Mouse (Mus musculus): ENCODE measurements around the gene Tent4a.
A peak's percentile ranks its signal among the peaks of the same experiment; 100 is the strongest.

Tent4a gene

DNA sequence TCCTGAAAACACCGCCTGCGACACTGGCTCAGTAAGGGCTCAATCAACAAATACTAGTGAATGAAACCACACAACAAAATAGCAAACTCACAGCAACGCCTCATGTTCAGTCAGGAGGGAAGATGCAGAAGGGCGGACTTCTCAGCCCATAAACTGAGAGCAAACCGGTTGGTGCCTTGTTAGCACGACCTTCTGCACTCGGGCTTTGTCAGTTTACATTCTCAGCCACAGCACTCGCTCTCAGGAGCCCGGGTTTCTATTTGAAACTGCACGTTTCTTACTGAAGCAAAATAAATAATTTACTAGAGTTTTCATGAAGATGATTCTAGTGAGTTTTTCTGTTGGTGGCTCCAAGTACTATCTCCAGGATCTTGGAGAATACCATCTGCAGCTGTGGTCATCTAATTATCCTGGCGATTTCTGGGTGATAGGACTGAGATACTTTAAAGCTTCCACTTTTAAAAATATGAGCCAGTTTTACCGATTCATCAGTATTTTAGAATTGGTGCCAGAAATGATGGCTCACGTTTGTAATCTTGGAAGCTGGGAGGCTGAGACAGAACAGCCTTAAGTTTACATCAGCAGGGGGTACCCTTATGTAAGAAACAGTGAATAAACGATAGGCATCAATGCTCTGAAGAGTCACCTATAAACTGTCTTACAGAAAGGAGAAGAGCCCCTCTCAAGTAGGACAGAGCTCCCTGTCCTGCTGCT is 10.8 kb downstream of the Tent4a start:
- no peak for DNase-seq (ENCODE audit: low spot score in 2 of 2)

DNA sequence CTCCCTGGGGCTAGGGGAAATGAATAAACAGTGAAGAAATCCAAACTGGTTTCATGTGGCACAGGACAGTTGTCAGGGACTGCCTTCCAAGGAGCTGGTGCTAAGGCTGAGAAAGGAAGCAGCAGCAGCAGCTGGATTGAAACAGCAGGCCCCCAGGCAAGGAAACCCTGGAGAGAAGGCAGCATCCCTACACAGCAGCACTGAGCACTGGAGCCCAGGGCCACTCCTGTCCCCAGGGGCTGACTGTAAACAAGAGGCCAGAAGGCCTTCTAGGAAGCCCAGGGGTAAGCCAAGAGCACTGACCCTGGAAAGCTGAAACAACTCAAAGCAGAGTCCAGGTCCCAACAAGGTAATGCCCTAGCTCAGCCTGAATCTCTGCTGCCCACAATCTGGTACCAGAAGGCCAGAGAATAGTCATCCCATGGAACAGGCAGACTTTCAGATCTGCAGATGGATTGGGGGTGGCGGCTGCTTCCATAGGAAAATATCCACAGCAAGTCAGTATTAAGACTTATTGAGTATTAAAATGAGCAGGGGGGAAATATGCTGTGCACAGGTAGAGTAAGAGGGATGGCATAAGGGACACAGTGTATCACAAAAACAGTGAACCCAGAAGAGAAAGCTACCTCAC is 12.1 kb downstream of the Tent4a start:
- DNase-seq (ENCODE audit: low spot score in 2 of 2), result no peak

DNA sequence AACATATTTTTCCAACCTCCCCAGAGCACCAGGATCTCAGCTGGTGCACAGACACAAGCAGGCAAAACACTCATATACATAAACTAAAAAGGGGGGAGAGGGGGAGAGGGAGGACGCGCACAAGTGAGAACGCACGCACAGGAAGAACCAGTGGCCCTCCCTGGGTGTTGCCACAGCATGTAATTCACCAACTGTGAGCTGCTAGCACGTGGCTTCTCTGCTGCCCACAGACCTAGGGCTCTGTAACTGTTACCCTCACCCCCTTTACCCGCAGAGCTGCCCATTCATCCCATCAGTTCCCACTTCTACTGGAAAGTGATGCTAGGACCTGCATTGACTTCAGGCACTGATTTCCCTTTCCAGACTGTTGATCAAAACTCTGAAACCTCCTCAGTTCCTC is 15.3 kb downstream of the Tent4a start:
- no peak for DNase-seq (ENCODE audit: low spot score in 2 of 2)

DNA sequence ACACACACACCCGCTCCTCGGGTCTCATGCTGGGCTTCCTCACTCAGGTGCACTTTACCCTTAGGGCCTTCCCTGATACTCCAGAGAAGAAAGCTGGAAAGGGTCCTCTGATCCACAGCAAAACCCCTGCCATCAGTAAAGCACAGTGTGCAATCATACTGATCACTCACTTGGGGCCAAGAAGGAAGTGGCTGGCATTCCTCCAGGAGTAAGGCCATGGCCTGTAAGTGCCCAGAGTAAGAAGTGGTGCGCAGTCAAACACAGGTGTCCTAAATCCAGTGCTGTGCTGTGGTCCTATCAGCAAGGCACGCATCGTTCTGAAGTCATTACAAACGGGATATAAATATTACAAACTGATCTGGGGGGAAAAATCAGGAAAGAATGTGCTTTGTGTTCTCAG is 17.0 kb downstream of the Tent4a start:
- DNase-seq (ENCODE audit: low spot score in 2 of 2), result no peak

DNA sequence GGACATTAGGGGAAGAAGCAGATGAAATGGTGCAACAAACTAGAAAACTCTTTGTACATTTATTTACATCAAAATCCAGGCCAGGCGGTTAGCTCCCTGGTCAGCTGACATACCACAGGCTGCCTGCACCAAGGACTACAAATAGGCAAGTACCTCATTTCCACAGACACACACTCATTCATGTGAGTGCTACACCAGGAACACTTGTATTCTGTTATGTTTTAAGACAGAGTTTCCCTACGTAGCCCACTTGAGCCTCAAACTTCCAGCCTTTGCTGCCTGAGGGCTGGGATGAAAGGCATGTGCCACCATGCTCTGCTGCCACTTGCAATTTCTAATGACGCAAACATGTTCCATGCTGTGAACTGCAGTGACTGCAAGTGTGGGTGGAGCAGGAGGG is 19.3 kb downstream of the Tent4a start:
- no peak for DNase-seq (ENCODE audit: low spot score in 2 of 2)

DNA sequence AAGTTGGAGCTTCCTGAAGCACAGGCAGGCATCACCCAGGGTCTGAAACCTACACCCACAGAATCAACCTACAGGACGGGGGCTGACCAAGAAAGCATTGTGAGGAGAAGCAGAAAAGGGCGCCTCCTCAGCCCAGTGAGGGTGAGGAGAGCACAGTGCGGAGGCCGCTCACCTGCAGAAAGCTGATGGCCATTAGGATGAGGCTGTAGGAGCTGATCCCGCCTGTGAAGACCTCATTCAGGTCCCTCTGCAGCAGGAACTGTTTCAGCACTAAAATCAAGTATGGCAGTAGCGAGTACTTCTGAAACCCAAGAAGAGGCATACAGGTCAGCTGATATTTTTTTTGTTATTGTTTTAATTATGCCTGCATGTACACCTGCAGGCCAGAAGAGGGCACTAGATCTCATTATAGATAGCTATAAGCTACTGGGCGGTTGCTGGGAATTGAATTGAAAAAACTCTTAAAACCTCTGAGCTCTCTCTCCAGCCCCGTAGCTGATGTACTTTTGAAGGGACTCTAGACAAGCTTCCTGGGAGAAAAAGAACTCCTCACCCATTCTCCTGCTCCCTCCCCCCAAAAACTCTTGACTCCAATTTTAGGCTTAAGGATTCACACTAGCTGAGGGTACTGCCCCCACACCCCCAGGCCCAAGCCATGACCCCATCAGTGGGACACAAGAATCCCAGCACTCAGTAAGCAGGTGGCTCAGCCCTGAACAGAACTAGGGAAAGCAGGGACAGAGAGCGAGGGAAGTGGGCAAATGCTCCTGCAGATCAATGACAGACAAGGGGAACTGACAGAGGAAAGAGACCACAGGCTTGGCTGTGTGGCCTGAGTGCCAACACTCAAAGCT is 24.8 kb downstream of the Tent4a start:
- DNase-seq (ENCODE audit: low spot score in 2 of 2), result no peak

DNA sequence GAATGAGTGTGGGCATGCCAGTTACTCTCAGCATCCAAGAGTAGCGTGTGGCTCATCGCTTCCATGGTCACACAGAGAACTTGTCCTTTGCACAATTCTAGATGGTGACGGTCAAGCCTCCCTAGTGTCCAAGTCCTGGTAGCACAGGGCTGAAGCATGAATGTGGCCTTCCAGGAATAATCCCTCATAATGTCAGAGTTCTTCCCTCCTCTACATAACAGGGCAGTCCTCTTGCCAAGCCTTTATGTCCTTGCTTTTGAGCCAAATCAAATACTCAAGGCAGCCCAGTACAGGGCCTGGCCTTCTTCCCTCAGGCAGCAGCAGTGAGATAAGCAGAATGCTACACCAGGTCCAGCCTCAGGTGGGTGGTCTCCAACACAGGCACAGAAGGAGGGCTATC is 26.8 kb downstream of the Tent4a start:
- DNase-seq (ENCODE audit: low spot score in 2 of 2), result no peak

DNA sequence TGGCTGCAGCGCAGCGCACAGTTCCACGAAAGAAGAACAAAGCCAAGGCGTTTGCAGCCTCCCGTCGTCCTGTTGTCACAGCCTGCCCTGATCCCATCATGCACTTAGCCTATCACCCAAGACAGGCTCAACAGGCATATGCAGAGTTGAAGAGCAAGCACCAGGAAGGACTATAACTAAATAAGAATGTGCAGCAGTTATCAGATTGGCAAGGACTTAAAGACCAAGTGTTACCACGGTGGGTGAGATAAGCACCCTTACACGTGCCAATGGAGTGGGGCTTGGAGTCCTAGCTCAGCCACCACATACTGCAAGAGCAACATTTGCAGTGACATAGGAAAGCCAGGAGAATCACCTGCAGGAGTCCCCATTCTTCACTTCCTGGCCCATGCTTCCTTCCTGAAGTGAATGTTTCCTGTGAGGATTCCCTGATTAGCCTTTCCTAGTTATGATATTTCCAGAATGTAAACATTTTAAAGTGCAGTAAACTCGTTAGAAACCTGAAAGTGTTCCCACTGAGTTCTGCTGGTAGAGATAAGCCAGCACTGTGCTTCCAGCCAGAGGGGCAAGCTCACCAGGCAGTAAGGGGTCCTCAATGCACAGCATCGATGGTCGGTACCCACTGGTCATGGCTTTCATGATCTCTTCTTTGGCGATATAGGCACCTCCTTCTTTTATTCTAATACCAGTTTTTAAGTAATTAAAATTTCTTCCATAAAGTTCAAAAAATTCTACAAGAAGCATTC is 27.9 kb downstream of the Tent4a start:
- no peak for DNase-seq (ENCODE audit: low spot score in 2 of 2)

DNA sequence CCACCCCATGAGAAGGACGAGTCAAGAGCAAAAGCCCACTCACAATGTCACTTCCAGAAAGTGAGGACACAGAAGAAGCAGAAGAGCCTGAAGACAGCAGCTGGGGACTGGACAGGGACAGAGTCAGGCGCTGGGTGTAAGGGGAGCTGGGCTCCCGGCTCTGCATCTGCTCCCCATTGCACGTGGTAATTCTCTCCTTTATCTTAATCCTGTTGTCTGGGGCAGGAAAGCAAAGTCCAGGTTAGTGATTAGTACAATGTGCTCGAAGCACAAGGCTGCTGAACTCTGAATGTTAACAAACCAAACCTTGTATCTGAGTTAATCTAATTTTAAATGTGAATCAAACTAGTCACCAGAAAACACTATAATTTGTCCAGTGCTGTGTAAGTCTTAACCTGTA is 31.6 kb downstream of the Tent4a start:
- no peak for DNase-seq (ENCODE audit: low spot score in 2 of 2)

DNA sequence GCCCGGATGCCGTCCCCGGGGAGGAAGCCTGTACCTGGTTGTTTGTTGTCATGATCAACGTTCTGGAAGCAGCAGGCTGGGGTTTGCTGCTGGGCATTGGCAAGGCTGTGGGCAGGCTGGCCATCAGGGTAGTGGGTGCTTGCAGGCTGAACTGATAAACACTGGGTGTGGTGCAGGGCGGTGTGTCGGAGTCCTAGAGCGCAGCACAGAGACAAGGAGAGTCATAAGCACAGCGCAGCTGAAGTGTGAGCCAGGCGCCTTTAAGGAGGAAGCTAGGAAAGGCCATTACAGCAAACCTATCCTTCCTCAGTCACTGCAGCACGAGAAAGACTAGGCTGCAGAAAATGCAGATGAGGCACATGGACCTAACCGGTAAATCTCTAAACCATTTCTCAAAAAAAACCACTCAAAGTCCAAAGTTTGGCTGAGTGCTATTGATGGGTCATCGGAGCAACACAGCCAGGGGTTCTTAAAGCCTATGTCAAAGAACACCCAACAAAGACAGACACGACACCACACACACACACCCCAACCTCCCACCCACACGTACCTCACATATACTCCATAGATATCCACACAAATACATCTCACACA is 32.2 kb downstream of the Tent4a start:
- DNase-seq (ENCODE audit: low spot score in 2 of 2), result no peak

DNA sequence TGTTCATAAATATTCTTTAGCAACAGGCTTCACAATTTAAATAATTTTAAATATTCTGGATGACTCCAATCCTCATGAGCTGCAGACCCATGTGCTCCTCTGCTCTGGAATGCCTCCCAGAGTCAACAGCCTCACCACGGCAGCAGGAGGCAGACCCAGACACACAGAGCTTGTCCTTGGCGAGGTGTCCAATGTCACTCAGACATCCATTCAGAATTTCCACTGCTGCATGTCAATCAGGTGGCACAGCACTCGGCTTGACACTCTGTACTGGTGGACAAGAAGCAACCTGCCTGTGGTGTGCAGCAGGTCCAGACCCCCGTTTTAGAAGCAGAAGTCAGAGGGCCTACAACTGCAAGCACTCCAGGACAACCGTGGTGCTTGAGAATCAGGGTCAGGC is 36.1 kb downstream of the Tent4a start:
- DNase-seq (ENCODE audit: low spot score in 2 of 2), result no peak

DNA sequence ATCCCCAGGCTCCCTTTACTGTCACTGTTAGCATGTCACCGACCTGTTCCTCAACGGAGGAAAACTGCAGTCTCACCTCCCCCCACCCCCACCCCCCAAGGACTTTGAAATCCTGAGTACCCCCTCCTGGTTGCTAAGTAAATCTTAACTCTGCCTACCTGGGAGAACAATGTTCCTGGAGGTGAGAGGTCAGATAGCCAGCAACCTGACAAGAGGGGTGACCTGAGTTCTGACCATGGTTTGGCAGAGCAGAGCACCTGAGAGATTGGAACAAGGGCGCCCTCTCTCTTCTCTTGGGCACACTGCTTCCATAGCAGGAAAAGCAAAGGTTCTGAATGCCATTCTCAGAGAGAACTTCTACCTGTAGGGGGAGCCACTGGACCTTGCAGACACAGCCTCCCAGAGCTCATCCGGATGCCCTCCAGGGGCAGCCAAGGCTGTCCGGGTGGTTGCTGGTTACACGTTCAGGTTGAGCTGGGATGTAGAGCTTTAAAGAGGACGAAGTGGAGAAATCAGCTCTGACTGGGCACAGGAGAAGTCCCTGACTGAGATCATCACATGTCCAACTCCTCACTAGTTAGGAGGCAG is 41.4 kb downstream of the Tent4a start:
- peak; percentile 31 to 72 for DNase-seq (ENCODE audit: low spot score in 2 of 2)

DNA sequence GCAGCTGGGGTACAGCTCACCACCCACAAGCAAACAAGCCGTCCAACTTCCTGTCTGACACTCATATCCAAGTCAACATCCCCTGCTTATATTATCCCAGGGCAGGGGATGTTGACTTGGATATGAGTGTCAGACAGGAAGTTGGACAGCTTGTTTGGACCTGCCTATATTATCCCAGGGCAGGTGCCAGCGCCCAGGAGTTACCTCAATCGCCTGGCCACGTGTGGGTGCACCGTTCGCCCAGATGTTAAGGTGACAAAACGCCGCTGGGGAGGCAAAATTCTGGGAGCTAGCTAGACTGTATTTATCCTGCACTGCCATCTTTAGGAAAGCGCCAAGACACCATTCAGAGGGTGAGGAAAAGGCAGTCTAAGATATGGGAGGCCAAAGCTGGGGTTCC is 44.6 kb downstream of the Tent4a start:
- no peak for DNase-seq (ENCODE audit: low spot score in 2 of 2)

DNA sequence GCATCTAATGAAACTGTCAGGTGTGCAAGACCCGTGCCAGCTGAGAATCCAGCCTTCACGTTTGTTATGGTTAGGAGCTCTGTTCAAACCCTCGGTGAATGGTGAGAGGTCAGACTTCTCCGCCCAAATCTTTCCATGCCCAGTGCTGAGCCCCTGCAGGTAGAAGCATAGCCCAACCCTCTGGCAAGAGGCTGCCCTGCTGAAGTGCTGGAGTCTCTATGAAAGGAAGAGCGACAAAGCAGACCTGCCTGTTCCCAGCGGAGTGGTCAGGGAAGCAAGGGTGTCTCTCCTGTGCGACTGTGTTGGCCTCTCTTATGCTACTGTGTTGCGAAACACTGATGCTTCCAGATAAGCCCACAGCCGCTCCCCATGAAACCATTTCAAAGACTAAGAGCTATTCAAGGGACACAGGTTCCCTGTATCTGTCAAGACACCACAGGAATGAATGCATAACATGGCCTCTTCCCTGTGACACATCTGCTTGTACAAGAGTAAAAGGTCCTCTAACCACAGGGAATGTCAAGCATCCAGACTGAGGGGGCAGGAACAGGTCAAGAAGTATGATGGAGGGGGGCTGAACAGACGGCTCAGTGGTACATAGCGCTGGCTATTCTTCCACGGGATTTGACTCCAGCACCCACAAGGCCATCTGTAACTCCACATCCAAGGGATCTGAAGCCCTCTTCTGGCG is 45.7 kb downstream of the Tent4a start:
- no peak for DNase-seq (ENCODE audit: low spot score in 2 of 2)

DNA sequence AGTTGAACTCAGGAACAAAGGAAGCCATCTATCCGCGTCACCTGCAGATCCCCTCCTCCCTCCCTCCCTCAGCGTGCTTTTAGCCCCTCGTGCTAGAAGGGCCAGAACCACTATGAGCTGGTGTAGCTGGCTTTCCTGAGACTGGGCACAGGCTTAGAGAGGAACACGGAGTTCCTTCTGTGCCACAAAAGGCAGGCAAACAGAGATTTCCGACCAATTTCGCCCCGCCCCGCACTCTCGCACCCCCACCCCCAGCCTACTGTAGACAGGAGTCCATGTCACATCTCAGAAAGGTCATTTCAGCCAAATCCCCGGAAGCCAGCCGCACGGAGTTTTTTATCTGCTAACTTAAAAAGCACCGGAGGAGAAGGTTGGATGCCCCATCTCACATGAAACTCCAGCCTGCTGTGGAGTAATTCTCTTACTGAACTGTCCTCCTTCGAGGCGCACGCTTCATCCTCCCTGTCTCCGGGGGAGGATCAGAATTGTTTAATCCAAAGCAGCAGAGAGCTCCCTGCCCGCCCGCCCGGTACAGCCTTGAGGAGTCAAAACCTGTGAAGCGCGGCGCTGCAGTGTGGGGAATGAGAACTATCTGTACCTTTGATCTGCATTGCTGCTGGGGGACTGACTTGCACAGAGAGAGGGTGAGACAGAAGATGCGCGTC is 46.7 kb downstream of the Tent4a start:
- peak in 1 of 2 experiments; percentile 49 for DNase-seq (ENCODE audit: low spot score in 2 of 2)

DNA sequence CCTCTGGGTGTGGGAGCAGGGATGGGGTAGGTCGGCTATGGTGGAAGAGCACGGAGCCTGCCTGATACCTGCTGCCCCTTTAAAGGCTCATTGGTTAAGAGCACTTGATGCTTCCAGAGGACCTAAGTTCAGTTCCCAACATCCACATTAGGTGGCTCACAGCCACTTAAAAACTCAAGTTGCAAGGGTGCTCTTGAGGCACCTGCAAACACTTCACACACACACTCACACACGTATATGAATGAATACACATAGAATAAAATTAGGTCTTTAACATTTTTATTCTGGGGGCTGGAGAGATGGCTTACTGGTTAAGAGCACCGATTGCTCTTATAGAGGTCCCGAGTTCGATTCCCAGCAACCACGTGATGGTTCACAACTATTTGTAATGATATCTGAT is 47.3 kb downstream of the Tent4a start:
- DNase-seq (ENCODE audit: low spot score in 2 of 2), result no peak

DNA sequence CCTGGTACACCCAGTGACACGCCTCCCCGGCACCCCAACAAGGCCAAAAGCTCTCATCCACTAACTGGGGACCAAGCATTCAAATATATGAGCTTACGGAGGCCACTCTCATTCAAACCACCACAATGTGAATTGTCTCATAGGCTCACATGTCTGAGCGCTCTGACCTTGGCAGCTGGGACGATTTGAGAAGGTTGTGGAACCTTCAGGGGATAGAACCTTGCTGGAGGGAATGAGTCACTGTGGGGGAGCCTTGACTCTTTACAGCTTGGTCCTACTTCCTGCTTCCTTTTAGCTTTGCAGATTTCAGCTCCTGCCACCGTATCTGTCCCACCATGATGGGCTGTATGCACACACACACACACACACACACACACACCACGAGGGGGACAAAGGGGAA is 48.6 kb downstream of the Tent4a start:
- DNase-seq (ENCODE audit: low spot score in 2 of 2), result no peak

DNA sequence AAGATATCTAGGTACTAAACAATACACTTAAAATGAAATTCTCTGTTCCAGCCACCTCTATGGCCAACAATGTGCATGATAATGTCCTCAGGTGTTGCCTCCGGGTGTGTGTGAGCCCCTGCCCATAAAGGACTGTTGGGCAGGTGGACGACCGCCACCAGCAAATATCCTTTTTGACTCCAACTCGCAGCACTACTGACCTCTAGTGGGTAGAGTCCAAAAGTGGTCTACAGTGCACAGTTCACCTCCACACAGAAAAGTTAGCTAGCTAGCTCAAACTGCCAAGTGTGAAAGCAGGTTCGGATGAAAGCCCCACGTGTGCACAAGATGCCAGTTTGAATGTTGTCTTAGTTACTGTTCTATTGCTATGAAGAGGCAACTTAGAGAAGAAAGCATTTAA is 49.1 kb downstream of the Tent4a start:
- DNase-seq (ENCODE audit: low spot score in 2 of 2), result no peak

DNA sequence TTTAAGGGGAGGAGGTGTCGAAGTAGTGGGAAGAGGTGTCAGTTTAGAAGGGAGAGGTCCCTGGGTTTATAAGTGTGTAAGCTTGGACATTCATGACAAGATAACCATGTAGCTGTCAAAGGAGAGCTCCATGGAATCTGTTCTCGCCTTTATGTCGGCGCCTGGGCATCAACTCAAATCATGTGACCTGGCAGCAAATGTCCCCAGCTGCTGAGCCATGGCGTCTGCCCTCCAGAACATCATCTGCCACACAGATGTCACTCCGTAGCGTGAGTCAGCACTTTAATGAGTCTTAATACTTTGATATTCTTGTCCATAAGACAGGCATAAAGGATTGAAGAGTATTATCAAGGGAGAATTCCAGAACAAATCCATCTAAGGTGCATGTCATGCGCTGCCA is 51.7 kb downstream of the Tent4a start:
- DNase-seq (ENCODE audit: low spot score in 2 of 2), result peak in 1 of 2 experiments; percentile 50
